Mouse (Mus musculus) heart, postnatal 0 days (tissue): ENCODE data around the gene Foxb2. TPM values are rescaled to one million over a fixed set of nuclear protein-coding genes. Genes with fewer than 3 reads are reported as not detected.
"Not testable (repeated sequence)": the region's sequence is repeated elsewhere in the genome, so short reads cannot be mapped to it uniquely, and the experiment has no call there.

ENCODE experiments used
- ATAC-seq: fragments of 200-750 bp; cut with Nextera tagmentation; 2 replicates; pipeline ENCODE4 v1.8.0; 2017; ENCODE audit warnings: low read depth, moderate number of reproducible peaks, moderate library complexity; ENCODE audit not compliant: insufficient read depth
- DNase-seq: peaks from one replicate; pipeline ENCODE4 v3.0.0-alpha.2; 2016; ENCODE audit warnings: low spot score
- H3K27ac ChIP-seq: fragments of 300-500 bp; sonication (generic); 2 replicates; pipeline ENCODE4 v1.5.1; 2014; ENCODE audit warnings: low read depth, mild to moderate bottlenecking
- H3K27me3 ChIP-seq: fragments of 300-500 bp; sonication (generic); 2 replicates; pipeline ENCODE4 v1.6.1; 2014; ENCODE audit warnings: low read length, mixed read lengths; ENCODE audit not compliant: control insufficient read depth, insufficient read depth
- H3K36me3 ChIP-seq: fragments of 300-500 bp; sonication (generic); replicated peaks from 2 replicates; pipeline ENCODE4 v1.6.1; 2014; ENCODE audit warnings: low read length, mixed read lengths; ENCODE audit not compliant: control insufficient read depth, insufficient read depth
- H3K4me1 ChIP-seq: fragments of 300-500 bp; sonication (generic); 2 replicates; pipeline ENCODE4 v1.6.1; 2014; ENCODE audit warnings: antibody characterized with exemption; ENCODE audit not compliant: control insufficient read depth, insufficient read depth
- H3K4me2 ChIP-seq: fragments of 300-500 bp; sonication (generic); 2 replicates; pipeline ENCODE4 v1.6.1; 2014; ENCODE audit warnings: low read depth, mild to moderate bottlenecking, low read length, moderate library complexity
- H3K4me3 ChIP-seq: fragments of 300-500 bp; sonication (generic); 2 replicates; pipeline ENCODE4 v1.5.1; 2014; ENCODE audit warnings: low read depth, low read length
- H3K9ac ChIP-seq: fragments of 300-500 bp; sonication (generic); replicated peaks from 2 replicates; pipeline ENCODE4 v1.6.1; 2014; ENCODE audit warnings: low read depth, low read length, mixed read lengths
- H3K9me3 ChIP-seq: fragments of 300-500 bp; sonication (generic); replicated peaks from 2 replicates; pipeline ENCODE4 v1.6.1; 2016; ENCODE audit warnings: low read length; ENCODE audit not compliant: control insufficient read depth
- CTCF ChIP-seq: IDR thresholded peaks from 2 replicates; pipeline ENCODE4 v1.5.1; 2016; ENCODE audit warnings: antibody characterized with exemption, control low read depth, low read depth
- EP300 ChIP-seq: IDR thresholded peaks from 2 replicates; pipeline ENCODE4 v1.6.1; 2016; ENCODE audit warnings: antibody characterized with exemption, low read depth
- WGBS: fragments of 180-500 bp; shearing (Covaris S2); extraction: QIAGEN DNeasy Blood & Tissue Kit; methylation state at CpG from one replicate; pipeline ENCODE4 v1.1.7; 2014; 5-methylcytosine and 5-hydroxymethylcytosine counted together
- polyA plus RNA-seq: library from polyadenylated mRNA; unstranded; fragments of >200 nt; fragmentation: Nextera tagmentation; extraction: Ambion mirVana; gene quantifications from 2 replicates; pipeline ENCODE4 v1.2.1, GENCODE M21; 2015
- total RNA-seq: library from RNA; depleted of rRNA; stranded (reverse); fragments of >200 nt; gene quantifications from 2 replicates; pipeline ENCODE4 v1.2.3, GENCODE M21; 2014; ENCODE audit warnings: low replicate concordance

Gene Foxb2
- total and polyA plus RNA-seq, 2 experiments from 2014 or later = not detected

DNA sequence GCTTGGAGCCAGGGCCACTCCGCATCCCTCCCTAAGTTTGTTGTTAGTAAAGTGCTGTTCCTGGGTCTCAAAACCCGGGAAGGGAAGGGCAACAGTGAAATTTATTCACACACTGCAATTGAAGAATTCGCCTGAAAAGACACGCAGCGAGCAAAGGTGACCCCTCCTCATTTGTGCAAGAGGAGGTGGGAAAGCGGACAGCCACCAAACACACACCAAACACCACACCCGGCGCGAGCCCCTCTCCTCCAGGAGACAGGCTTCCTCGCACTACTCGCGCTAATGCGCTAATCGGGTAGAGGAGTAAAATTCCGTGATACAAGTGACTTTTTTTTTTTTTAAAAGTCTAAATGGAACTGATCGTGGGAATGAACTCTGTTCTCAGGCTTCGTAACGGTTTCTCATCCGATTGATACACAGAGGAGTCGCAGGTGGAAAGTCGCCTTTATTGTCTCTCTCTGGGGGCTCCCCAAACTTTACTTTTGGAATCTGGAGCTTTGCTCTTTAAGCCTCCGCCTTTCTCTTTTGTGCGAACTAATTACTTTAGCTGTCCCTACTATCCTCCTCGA lies 2.3 kb downstream of the Foxb2 start:
- Histone ChIP-seq H3K9ac (no peak overlapping the region), H3K4me2 (peak overlapping the region; percentile 11; the same call in 1 of the 2 replicates), H3K27ac (no peak overlapping the region), H3K27me3 (peaks cover 85% of the 10 kb centered on the region), H3K36me3 (no peaks in the 10 kb centered on the region), H3K4me1 (0 out of 2 replicates have a peak, but pooled peaks cover 11% of the 10 kb centered on the region), H3K9me3 (no peaks in the 10 kb centered on the region), H3K4me3 (peak overlapping the region; percentile 44; the same call in 1 of the 2 replicates)
- no peak for DNase-seq
- no peak for ATAC-seq
- TF ChIP-seq EP300 (no peak), CTCF (no peak)
- WGBS = 2% methylated on average over 24 of the region's 24 CpGs

DNA sequence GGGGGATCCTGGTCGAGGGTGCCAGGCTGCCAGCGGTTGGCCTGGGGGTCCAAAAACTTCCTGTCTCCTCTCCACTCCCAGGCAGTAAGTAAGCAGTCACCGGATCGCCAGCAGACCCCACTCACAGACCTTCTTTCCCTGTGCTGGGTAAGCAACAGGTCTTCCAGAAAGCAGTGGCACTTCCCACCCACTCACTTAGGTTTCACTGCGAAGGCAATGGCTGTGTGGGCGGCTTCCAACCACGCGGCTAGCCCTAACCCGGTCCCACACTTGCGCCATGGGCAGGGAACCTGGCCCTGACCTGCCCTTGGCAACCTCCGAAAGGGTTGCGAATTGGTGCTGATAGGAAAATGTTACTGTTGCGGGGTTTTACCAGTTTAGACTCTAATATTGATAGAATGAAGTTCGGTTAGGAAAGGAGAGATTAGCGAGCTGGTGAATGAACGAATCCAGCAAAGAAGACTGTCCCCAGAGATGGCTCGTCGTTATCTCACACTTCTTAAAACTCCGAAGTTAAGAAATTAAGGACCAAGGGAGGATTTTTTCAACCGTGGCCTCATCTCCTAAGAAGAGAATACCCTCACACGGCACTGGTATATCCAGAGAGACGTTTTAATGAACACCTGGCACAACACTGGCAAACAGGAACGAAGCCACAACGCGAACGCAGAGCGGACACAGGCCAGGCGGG lies 3.0 kb downstream of the Foxb2 start:
- Histone ChIP-seq H3K27me3 (peaks cover 79% of the 10 kb centered on the region), H3K4me2 (no peak overlapping the region), H3K27ac (no peak overlapping the region), H3K4me3 (0 out of 2 replicates have a peak overlapping the region, but pooled peaks have one; percentile 44), H3K9ac (no peak overlapping the region), H3K36me3 (no peaks in the 10 kb centered on the region), H3K4me1 (0 out of 2 replicates have a peak, but pooled peaks cover 11% of the 10 kb centered on the region), H3K9me3 (no peaks in the 10 kb centered on the region)
- DNase-seq (no peak), ATAC-seq (no peak)
- TF ChIP-seq EP300 (no peak), CTCF (no peak)
- 2% methylated on average over 28 of the region's 28 CpGs for WGBS

DNA sequence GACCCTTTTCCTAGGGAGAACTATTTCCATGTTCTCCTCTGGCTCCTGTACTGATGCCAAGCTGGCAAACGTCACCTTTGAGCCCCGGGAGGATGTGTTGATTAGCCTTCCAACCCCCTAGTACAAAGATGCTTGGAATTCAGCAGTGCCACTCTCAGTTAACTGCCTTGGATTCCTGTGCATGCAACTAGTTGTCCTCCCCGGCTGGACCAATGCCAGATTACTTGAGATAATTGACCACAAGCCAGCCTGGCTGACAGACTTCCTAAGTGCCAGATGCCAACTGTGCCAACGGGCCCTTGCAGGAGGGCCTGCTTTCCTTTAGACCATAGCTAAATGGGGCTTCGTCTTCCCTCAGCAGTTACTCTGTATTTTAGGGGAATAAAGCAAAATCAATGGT lies 5.1 kb downstream of the Foxb2 start:
- no peak overlapping the region for H3K4me3 ChIP-seq
- no peak overlapping the region for H3K4me2 ChIP-seq
- no peak for TF ChIP-seq CTCF
- TF ChIP-seq EP300 = peak; percentile 68; the same call in 1 of the 2 replicates
- no peak overlapping the region for H3K27ac ChIP-seq
- 0 out of 2 replicates have a peak, but pooled peaks cover 8% of the 10 kb centered on the region for H3K4me1 ChIP-seq
- peak; percentile 77 for ATAC-seq
- WGBS = 13% methylated on average over 5 of the region's 5 CpGs
- H3K27me3 ChIP-seq = peaks cover 61% of the 10 kb centered on the region
- H3K9ac ChIP-seq = no peak overlapping the region
- DNase-seq = peak; percentile 83
- H3K9me3 ChIP-seq = no peaks in the 10 kb centered on the region
- no peaks in the 10 kb centered on the region for H3K36me3 ChIP-seq

- ATAC-seq = no peak
- H3K9me3 ChIP-seq = no peaks in the 10 kb centered on the region
- H3K27me3 ChIP-seq = peaks cover 2% of the 10 kb centered on the region; the same call in 1 of the 2 replicates
- WGBS = 60% methylated on average over 4 of the region's 4 CpGs
- H3K4me3 ChIP-seq = no peak overlapping the region
- H3K4me2 ChIP-seq = no peak overlapping the region
- no peak overlapping the region for H3K9ac ChIP-seq
- TF ChIP-seq EP300 = no peak
- TF ChIP-seq CTCF = no peak
- H3K36me3 ChIP-seq = no peaks in the 10 kb centered on the region
- no peak for DNase-seq
- no peaks in the 10 kb centered on the region for H3K4me1 ChIP-seq
- H3K27ac ChIP-seq = no peak overlapping the region
Measured at GRCm38 (mm10) chr19:16858646-16859045, 15.0 kb downstream of the Foxb2 start.

DNA sequence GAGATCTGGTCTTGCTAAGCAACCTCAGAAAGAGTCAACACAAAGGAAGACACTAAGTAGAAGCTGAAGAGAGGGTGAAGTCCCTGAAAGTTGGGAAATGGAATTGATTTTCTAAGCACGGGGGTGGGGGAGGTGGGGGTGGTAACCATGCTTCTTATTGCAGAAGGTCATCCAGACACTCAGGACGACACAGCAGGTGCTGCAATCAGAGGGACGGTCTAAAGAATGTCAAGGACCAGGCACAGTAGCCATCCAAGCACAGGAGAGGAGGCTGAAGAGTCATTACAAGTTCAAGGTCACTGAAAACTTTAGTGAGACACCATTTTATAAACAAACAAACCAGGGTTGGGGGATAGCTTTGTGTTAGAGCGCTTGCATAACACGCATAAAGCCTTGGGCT lies 16.9 kb downstream of the Foxb2 start:
- Histone ChIP-seq H3K4me3 (no peak overlapping the region), H3K4me1 (no peaks in the 10 kb centered on the region), H3K36me3 (no peaks in the 10 kb centered on the region), H3K27me3 (no peaks in the 10 kb centered on the region), H3K4me2 (no peak overlapping the region), H3K27ac (no peak overlapping the region), H3K9me3 (no peaks in the 10 kb centered on the region), H3K9ac (no peak overlapping the region)
- no peak for DNase-seq
- no peak for TF ChIP-seq CTCF
- TF ChIP-seq EP300 = no peak
- no peak for ATAC-seq
- WGBS = 65% methylated on average over 5 of the region's 5 CpGs

GRCm38 (mm10) chr19:16844091-16844490 lies 29.5 kb downstream of the Foxb2 start:
- H3K27ac ChIP-seq, H3K27me3 ChIP-seq, DNase-seq, H3K4me2 ChIP-seq, H3K4me1 ChIP-seq, H3K9ac ChIP-seq, H3K9me3 ChIP-seq, ATAC-seq, H3K36me3 ChIP-seq, H3K4me3 ChIP-seq: not testable (repeated sequence)
- WGBS = 95% methylated on average over 2 of the region's 2 CpGs
